Mouse (Mus musculus) midbrain, embryonic 16.5 days (tissue): Measurements from ENCODE around the gene Cdkn2c. TPM values are rescaled to one million over a fixed set of nuclear protein-coding genes. Genes with fewer than 3 reads are reported as not detected.

Experiments used
- polyA plus RNA-seq: library from polyadenylated mRNA; unstranded; fragments of >200 nt; fragmentation: Nextera tagmentation; extraction: Ambion mirVana; gene quantifications from 2 replicates; pipeline ENCODE4 v1.2.1, GENCODE M21; 2015

Cdkn2c gene
- polyA plus RNA-seq, 1 experiment from 2014 or later: 2.0 TPM

Other genes starting within 250 kb of the Cdkn2c start
- 64.3 and 68.5 TPM in 2 replicates for gene Rnf11, start 182.5 kb downstream of the Cdkn2c start, polyA plus RNA-seq
- not detected in 2 replicates for gene 4930522H14Rik, start 135.9 kb downstream of the Cdkn2c start, polyA plus RNA-seq
- gene Faf1, start 9.4 kb upstream of the Cdkn2c start, polyA plus RNA-seq: 29.9 and 32.0 TPM in 2 replicates